Mouse (Mus musculus): ENCODE data around the gene Ccdc186. TPM values are rescaled to one million over a fixed set of nuclear protein-coding genes. Genes with fewer than 3 reads are reported as not detected.
"Not testable (repeated sequence)": the region's sequence is repeated elsewhere in the genome, so short reads cannot be mapped to it uniquely, and the experiment has no call there.

Ccdc186 gene
- polyA plus RNA-seq, 1 experiment from 2014 or later = 27.9 TPM

- ATAC-seq (no peak), DNase-seq (ENCODE audit: low spot score) (no peak)
- Histone ChIP-seq H3K27me3 (replicated peaks; ENCODE audit: insufficient read depth, low read length) (no peaks in the 10 kb centered on the region), H3K36me3 (ENCODE audit: insufficient read depth, low read length) (peaks cover 60% of the 10 kb centered on the region), H3K27ac (ENCODE audit: low read length) (no peak overlapping the region), H3K9me3 (ENCODE audit: low read length) (no peaks in the 10 kb centered on the region), H3K4me2 (replicated peaks; ENCODE audit: low read depth, low read length) (no peak overlapping the region), H3K9ac (replicated peaks; ENCODE audit: low read depth) (no peak overlapping the region), H3K4me1 (ENCODE audit: insufficient read depth, low read depth, low read length) (no peaks in the 10 kb centered on the region), H3K4me3 (ENCODE audit: low read depth, low read length) (no peak overlapping the region)
- no peak for TF ChIP-seq EP300 (IDR thresholded peaks at IDR 0.05)
- no peak for TF ChIP-seq CTCF (IDR thresholded peaks at IDR 0.05)
- 86% methylated on average over 11 of the region's 11 CpGs for WGBS
Observed at GRCm38 (mm10) chr19:56797376-56797775, 24.6 kb downstream of the Ccdc186 start.

DNA sequence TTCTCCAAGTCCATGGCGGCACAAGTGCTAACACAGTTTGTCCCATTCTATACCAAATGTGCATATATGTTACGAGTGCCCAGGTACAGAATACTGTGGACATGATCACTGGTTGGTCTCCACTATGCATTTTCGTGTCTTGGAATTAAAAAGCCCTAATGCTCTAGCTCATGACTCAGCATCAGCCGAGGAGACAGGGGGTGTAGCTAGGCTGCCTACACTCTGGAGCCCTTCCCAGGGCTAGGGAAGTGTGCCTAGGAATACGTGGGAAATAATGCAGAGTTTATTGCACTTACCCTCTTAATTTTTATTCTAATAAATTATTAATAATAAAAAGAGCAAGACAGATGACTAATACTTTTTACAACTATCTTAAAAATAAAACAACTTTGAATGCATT, 33.0 kb downstream of the Ccdc186 start:
- ATAC-seq = no peak
- 87% methylated on average over 5 of the region's 5 CpGs for WGBS
- no peak overlapping the region for H3K4me2 ChIP-seq (replicated peaks; ENCODE audit: low read depth, low read length)
- H3K36me3 ChIP-seq (ENCODE audit: insufficient read depth, low read length) = peaks cover 21% of the 10 kb centered on the region
- no peaks in the 10 kb centered on the region for H3K4me1 ChIP-seq (ENCODE audit: insufficient read depth, low read depth, low read length)
- no peak for DNase-seq (ENCODE audit: low spot score)
- no peak overlapping the region for H3K9ac ChIP-seq (replicated peaks; ENCODE audit: low read depth)
- H3K9me3 ChIP-seq (ENCODE audit: low read length) = no peaks in the 10 kb centered on the region
- H3K27ac ChIP-seq (ENCODE audit: low read length) = no peak overlapping the region
- no peak overlapping the region for H3K4me3 ChIP-seq (ENCODE audit: low read depth, low read length)
- H3K27me3 ChIP-seq (replicated peaks; ENCODE audit: insufficient read depth, low read length) = no peaks in the 10 kb centered on the region
- no peak for TF ChIP-seq EP300 (IDR thresholded peaks at IDR 0.05)
- TF ChIP-seq CTCF (IDR thresholded peaks at IDR 0.05) = no peak

DNA sequence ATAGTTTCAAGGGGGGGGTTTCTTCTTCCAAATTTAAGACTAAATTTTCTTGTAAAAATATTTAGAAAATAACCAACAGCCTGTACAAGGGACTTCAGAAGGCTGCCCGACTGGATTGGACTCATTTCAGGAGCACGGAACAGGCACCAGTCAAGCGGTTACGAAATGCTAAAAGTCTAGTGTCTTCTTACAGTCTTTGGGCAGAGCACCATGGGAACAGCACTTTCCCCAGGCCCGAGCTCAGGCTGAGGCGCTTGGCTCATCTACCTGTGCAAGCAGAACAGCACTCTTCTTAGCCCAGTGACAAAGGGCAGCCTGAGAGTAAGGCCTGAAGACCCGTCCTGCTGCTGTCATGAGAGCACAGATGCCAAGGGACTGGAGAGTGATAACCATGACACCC, 34.1 kb downstream of the Ccdc186 start:
- Histone ChIP-seq H3K4me2 (replicated peaks; ENCODE audit: low read depth, low read length) (no peak overlapping the region), H3K27ac (ENCODE audit: low read length) (no peak overlapping the region), H3K4me1 (ENCODE audit: insufficient read depth, low read depth, low read length) (no peaks in the 10 kb centered on the region), H3K27me3 (replicated peaks; ENCODE audit: insufficient read depth, low read length) (no peaks in the 10 kb centered on the region), H3K9ac (replicated peaks; ENCODE audit: low read depth) (no peak overlapping the region), H3K4me3 (ENCODE audit: low read depth, low read length) (no peak overlapping the region), H3K9me3 (ENCODE audit: low read length) (no peaks in the 10 kb centered on the region), H3K36me3 (ENCODE audit: insufficient read depth, low read length) (peaks cover 14% of the 10 kb centered on the region)
- peak; percentile 60; the same call in 1 of the 2 replicates for ATAC-seq
- TF ChIP-seq CTCF (IDR thresholded peaks at IDR 0.05) (no peak), EP300 (IDR thresholded peaks at IDR 0.05) (no peak)
- WGBS = 62% methylated on average over 7 of the region's 7 CpGs
- DNase-seq (ENCODE audit: low spot score) = peak; percentile 52

DNA sequence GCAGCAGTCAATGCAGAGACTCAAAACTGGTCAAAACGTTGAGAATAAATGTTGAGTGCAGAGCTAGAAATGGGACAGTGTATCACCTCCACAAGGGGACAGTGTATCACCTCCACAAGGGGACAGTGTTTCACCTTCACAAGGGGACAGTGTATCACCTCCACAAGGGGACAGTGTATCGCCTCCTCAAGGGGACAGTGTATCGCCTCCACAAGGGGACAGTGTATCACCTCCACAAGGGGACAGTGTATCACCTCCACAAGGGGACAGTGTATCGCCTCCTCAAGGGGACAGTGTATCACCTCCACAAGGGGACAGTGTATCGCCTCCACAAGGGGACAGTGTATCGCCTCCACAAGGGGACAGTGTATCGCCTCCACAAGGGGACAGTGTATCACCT, 43.5 kb downstream of the Ccdc186 start:
- H3K27me3 ChIP-seq (replicated peaks; ENCODE audit: insufficient read depth, low read length); H3K9ac ChIP-seq (replicated peaks; ENCODE audit: low read depth); ATAC-seq; DNase-seq (ENCODE audit: low spot score); H3K36me3 ChIP-seq (ENCODE audit: insufficient read depth, low read length); H3K9me3 ChIP-seq (ENCODE audit: low read length); H3K4me3 ChIP-seq (ENCODE audit: low read depth, low read length); H3K27ac ChIP-seq (ENCODE audit: low read length); H3K4me2 ChIP-seq (replicated peaks; ENCODE audit: low read depth, low read length): not testable (repeated sequence)
- TF ChIP-seq CTCF (IDR thresholded peaks at IDR 0.05) = peak; percentile 50
- peaks cover 19% of the 10 kb centered on the region; the same call in 1 of the 2 replicates for H3K4me1 ChIP-seq (ENCODE audit: insufficient read depth, low read depth, low read length)
- 95% methylated on average over 7 of the region's 7 CpGs for WGBS

GRCm38 (mm10) chr19:56776719-56777382, 45.1 kb downstream of the Ccdc186 start:
- peak overlapping the region; percentile 60 for H3K4me2 ChIP-seq (replicated peaks; ENCODE audit: low read depth, low read length)
- WGBS = 12% methylated on average over 16 of the region's 16 CpGs
- no peaks in the 10 kb centered on the region for H3K36me3 ChIP-seq (ENCODE audit: insufficient read depth, low read length)
- no peak for TF ChIP-seq EP300 (IDR thresholded peaks at IDR 0.05)
- peak; percentile 86 for TF ChIP-seq CTCF (IDR thresholded peaks at IDR 0.05)
- H3K9ac ChIP-seq (replicated peaks; ENCODE audit: low read depth) = no peak overlapping the region
- no peaks in the 10 kb centered on the region for H3K9me3 ChIP-seq (ENCODE audit: low read length)
- H3K27me3 ChIP-seq (replicated peaks; ENCODE audit: insufficient read depth, low read length) = no peaks in the 10 kb centered on the region
- peak; percentile 86 for DNase-seq (ENCODE audit: low spot score)
- peak; percentile 70 for ATAC-seq
- H3K4me3 ChIP-seq (ENCODE audit: low read depth, low read length) = no peak overlapping the region
- H3K4me1 ChIP-seq (ENCODE audit: insufficient read depth, low read depth, low read length) = peaks cover 19% of the 10 kb centered on the region; the same call in 1 of the 2 replicates
- H3K27ac ChIP-seq (ENCODE audit: low read length) = no peak overlapping the region

DNA sequence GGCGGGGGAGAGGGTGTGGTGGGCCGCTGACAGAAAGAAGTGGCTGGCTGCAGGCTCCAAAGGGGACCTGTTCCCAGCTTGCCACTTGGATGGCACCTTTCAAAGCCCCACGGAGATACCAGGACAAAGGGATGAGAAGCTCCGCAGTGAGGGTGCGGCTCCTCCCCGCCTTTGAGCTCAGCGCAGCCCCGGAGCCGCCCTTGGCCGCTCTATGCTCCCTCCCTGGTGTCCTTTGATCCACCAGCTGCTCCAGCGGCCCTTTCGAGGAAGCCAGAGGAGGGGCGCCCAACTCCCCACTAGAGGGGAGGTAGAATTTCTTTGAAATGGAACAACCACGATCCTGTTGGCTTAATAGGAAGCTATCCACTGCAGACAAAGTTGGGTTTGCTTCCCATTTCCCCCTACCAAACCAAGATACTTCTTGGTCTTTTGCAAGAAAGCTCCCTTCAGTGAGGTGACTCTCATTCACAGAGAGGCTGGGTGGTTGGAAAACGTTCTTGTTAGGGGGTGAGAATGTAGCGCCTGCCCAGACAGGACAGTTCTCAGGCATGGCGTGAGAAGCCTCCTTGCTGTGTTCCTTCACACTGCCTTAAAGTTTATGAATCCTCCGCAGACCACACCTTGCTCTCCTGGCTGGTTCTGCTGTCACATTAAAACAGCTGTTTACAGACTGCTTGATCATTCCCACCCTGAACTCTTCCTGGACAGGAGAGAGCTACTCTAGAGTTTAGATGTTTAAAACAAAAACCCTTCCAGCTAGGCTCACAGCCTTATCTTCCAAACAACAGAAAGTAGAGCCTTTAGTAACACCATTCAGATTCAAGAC, 45.9 kb downstream of the Ccdc186 start:
- WGBS = 6% methylated on average over 17 of the region's 18 CpGs
- TF ChIP-seq CTCF (IDR thresholded peaks at IDR 0.05) = 0 out of 2 replicates have a peak, but pooled peaks have one; percentile 2
- no peak for TF ChIP-seq EP300 (IDR thresholded peaks at IDR 0.05)
- Histone ChIP-seq H3K4me1 (ENCODE audit: insufficient read depth, low read depth, low read length) (peaks cover 19% of the 10 kb centered on the region; the same call in 1 of the 2 replicates), H3K9ac (replicated peaks; ENCODE audit: low read depth) (0 out of 2 replicates have a peak overlapping the region, but pooled peaks have one; percentile 36), H3K4me2 (replicated peaks; ENCODE audit: low read depth, low read length) (peak overlapping the region; percentile 60), H3K36me3 (ENCODE audit: insufficient read depth, low read length) (no peaks in the 10 kb centered on the region), H3K27me3 (replicated peaks; ENCODE audit: insufficient read depth, low read length) (no peaks in the 10 kb centered on the region), H3K9me3 (ENCODE audit: low read length) (no peaks in the 10 kb centered on the region), H3K27ac (ENCODE audit: low read length) (no peak overlapping the region), H3K4me3 (ENCODE audit: low read depth, low read length) (peak overlapping the region; percentile 24)
- peak; percentile 66 for DNase-seq (ENCODE audit: low spot score)
- ATAC-seq = peak; percentile 43

All from lung, postnatal 0 days (tissue).